Mouse (Mus musculus): ENCODE results near the gene Ralgps1. TPM values are rescaled to one million over a fixed set of nuclear protein-coding genes. Genes with fewer than 3 reads are reported as not detected.

Gene Ralgps1
- polyA plus RNA-seq, 1 experiment = 48.7 TPM

- no peaks in the 10 kb centered on the region for H3K27me3 ChIP-seq (ENCODE audit: control insufficient read depth, insufficient read depth, low read length)
- no peak overlapping the region for H3K4me3 ChIP-seq (replicated peaks; ENCODE audit: insufficient read depth, low read depth, low read length)
- TF ChIP-seq POLR2A (IDR thresholded peaks at IDR 0.05; ENCODE audit: borderline replicate concordance, insufficient read depth, low read length) = no peak
- peak; percentile 71 for TF ChIP-seq CTCF (IDR thresholded peaks at IDR 0.05; ENCODE audit: borderline replicate concordance, insufficient read depth, low read depth, low read length)
- no peak overlapping the region for H3K27ac ChIP-seq (ENCODE audit: insufficient read depth, low read length)
- DNase-seq = peak; percentile 54 to 63
- H3K4me1 ChIP-seq (ENCODE audit: control insufficient read depth, insufficient read depth, low read length) = peaks cover under 1% of the 10 kb centered on the region
- 46% methylated on average over 3 of the region's 3 CpGs for WGBS
Observed at GRCm38 (mm10) chr2:33401217-33401616, 29.9 kb upstream of the Ralgps1 start.

DNA sequence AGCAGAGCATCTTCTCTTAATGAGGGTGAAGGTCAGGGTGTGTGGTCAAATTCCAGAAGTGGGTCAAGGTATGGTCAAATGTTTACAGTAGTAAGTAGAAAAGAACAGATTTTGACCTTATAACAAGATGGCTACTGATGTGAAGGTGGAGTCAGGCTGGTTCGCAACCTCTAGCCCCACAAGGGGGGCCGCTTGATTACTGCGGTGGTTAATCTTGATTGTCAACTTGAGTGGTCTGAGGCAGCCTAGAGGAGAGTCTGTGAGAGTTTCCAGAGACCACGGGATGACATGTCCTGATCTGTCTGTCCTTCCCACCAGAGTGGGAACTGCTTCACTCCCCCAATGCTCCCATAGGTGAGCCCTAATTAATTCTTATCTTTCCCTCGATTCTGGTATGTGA is 29.3 kb upstream of the Ralgps1 start:
- no peaks in the 10 kb centered on the region for H3K4me1 ChIP-seq (ENCODE audit: control insufficient read depth, insufficient read depth, low read length)
- no peak overlapping the region for H3K4me3 ChIP-seq (replicated peaks; ENCODE audit: insufficient read depth, low read depth, low read length)
- no peaks in the 10 kb centered on the region for H3K27me3 ChIP-seq (ENCODE audit: control insufficient read depth, insufficient read depth, low read length)
- 89% methylated on average over 5 of the region's 5 CpGs for WGBS
- no peak overlapping the region for H3K27ac ChIP-seq (ENCODE audit: insufficient read depth, low read length)
- TF ChIP-seq CTCF (IDR thresholded peaks at IDR 0.05; ENCODE audit: borderline replicate concordance, insufficient read depth, low read depth, low read length) (no peak), POLR2A (IDR thresholded peaks at IDR 0.05; ENCODE audit: borderline replicate concordance, insufficient read depth, low read length) (no peak)
- no peak for DNase-seq

DNA sequence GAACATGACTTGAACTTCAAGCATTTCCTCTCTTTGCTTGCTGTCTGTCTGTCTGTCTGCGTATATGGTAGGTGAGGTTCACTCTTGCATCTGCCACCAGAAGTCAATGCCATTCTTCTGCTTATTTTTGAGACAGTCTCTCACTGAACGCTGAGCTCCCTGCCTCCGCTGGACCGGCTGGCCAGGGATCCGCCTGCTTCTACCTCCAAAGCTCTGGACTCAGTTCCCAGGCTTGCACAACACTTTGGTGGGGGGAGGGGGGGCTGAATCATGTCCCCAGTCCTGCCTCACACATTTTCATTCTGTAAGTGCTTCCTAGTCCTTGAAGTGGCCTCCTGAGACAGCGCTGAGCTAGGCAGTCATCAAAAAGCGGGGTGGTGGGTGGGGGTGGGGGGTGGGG is 27.8 kb upstream of the Ralgps1 start:
- no peak overlapping the region for H3K27ac ChIP-seq (ENCODE audit: insufficient read depth, low read length)
- H3K4me3 ChIP-seq (replicated peaks; ENCODE audit: insufficient read depth, low read depth, low read length) = no peak overlapping the region
- H3K4me1 ChIP-seq (ENCODE audit: control insufficient read depth, insufficient read depth, low read length) = peaks cover 5% of the 10 kb centered on the region; the same call in 1 of the 2 replicates
- WGBS = 82% methylated on average over 7 of the region's 7 CpGs
- no peak for DNase-seq
- H3K27me3 ChIP-seq (ENCODE audit: control insufficient read depth, insufficient read depth, low read length) = no peaks in the 10 kb centered on the region
- TF ChIP-seq POLR2A (IDR thresholded peaks at IDR 0.05; ENCODE audit: borderline replicate concordance, insufficient read depth, low read length) (no peak), CTCF (IDR thresholded peaks at IDR 0.05; ENCODE audit: borderline replicate concordance, insufficient read depth, low read depth, low read length) (no peak)

- H3K4me1 ChIP-seq (ENCODE audit: control insufficient read depth, insufficient read depth, low read length) = peaks cover 8% of the 10 kb centered on the region; the same call in 1 of the 2 replicates
- DNase-seq = no peak
- H3K4me3 ChIP-seq (replicated peaks; ENCODE audit: insufficient read depth, low read depth, low read length) = no peak overlapping the region
- no peak for TF ChIP-seq POLR2A (IDR thresholded peaks at IDR 0.05; ENCODE audit: borderline replicate concordance, insufficient read depth, low read length)
- no peak for TF ChIP-seq CTCF (IDR thresholded peaks at IDR 0.05; ENCODE audit: borderline replicate concordance, insufficient read depth, low read depth, low read length)
- H3K27me3 ChIP-seq (ENCODE audit: control insufficient read depth, insufficient read depth, low read length) = no peaks in the 10 kb centered on the region
- H3K27ac ChIP-seq (ENCODE audit: insufficient read depth, low read length) = no peak overlapping the region
- WGBS = 72% methylated on average over 4 of the region's 4 CpGs
Observed at GRCm38 (mm10) chr2:33397036-33397435, 25.8 kb upstream of the Ralgps1 start.

GRCm38 (mm10) chr2:33395053-33395452 is 23.8 kb upstream of the Ralgps1 start:
- no peak for DNase-seq
- WGBS = 92% methylated on average over 2 of the region's 2 CpGs
- peaks cover 8% of the 10 kb centered on the region; the same call in 1 of the 2 replicates for H3K4me1 ChIP-seq (ENCODE audit: control insufficient read depth, insufficient read depth, low read length)

GRCm38 (mm10) chr2:33393951-33394635 is 22.8 kb upstream of the Ralgps1 start:
- peak; percentile 73 to 85 for DNase-seq
- Histone ChIP-seq H3K27ac (ENCODE audit: insufficient read depth, low read length) (no peak overlapping the region; the same call in 1 of the 2 replicates), H3K4me1 (ENCODE audit: control insufficient read depth, insufficient read depth, low read length) (peaks cover 8% of the 10 kb centered on the region; the same call in 1 of the 2 replicates), H3K27me3 (ENCODE audit: control insufficient read depth, insufficient read depth, low read length) (no peaks in the 10 kb centered on the region), H3K4me3 (replicated peaks; ENCODE audit: insufficient read depth, low read depth, low read length) (no peak overlapping the region)
- no peak for TF ChIP-seq CTCF (IDR thresholded peaks at IDR 0.05; ENCODE audit: borderline replicate concordance, insufficient read depth, low read depth, low read length)
- TF ChIP-seq POLR2A (IDR thresholded peaks at IDR 0.05; ENCODE audit: borderline replicate concordance, insufficient read depth, low read length) = no peak
- WGBS = 11% methylated on average over 11 of the region's 11 CpGs

More at GRCm38 (mm10) chr2:33395053-33395452, 23.8 kb upstream of the Ralgps1 start:
- no peak overlapping the region for H3K27ac ChIP-seq (ENCODE audit: insufficient read depth, low read length)
- H3K4me3 ChIP-seq (replicated peaks; ENCODE audit: insufficient read depth, low read depth, low read length) = no peak overlapping the region
- no peak for TF ChIP-seq POLR2A (IDR thresholded peaks at IDR 0.05; ENCODE audit: borderline replicate concordance, insufficient read depth, low read length)
- no peak for TF ChIP-seq CTCF (IDR thresholded peaks at IDR 0.05; ENCODE audit: borderline replicate concordance, insufficient read depth, low read depth, low read length)
- H3K27me3 ChIP-seq (ENCODE audit: control insufficient read depth, insufficient read depth, low read length) = no peaks in the 10 kb centered on the region

GRCm38 (mm10) chr2:33393021-33393420 is 21.7 kb upstream of the Ralgps1 start:
- no peak for TF ChIP-seq CTCF (IDR thresholded peaks at IDR 0.05; ENCODE audit: borderline replicate concordance, insufficient read depth, low read depth, low read length)
- TF ChIP-seq POLR2A (IDR thresholded peaks at IDR 0.05; ENCODE audit: borderline replicate concordance, insufficient read depth, low read length) = no peak
- H3K4me1 ChIP-seq (ENCODE audit: control insufficient read depth, insufficient read depth, low read length) = peaks cover 8% of the 10 kb centered on the region; the same call in 1 of the 2 replicates
- no peak for DNase-seq
- H3K4me3 ChIP-seq (replicated peaks; ENCODE audit: insufficient read depth, low read depth, low read length) = no peak overlapping the region
- no peak overlapping the region for H3K27ac ChIP-seq (ENCODE audit: insufficient read depth, low read length)
- H3K27me3 ChIP-seq (ENCODE audit: control insufficient read depth, insufficient read depth, low read length) = no peaks in the 10 kb centered on the region

Data from cerebellum, adult 2 months (tissue).